Mouse (Mus musculus): Measurements from ENCODE around the gene Nos1ap.

DNA sequence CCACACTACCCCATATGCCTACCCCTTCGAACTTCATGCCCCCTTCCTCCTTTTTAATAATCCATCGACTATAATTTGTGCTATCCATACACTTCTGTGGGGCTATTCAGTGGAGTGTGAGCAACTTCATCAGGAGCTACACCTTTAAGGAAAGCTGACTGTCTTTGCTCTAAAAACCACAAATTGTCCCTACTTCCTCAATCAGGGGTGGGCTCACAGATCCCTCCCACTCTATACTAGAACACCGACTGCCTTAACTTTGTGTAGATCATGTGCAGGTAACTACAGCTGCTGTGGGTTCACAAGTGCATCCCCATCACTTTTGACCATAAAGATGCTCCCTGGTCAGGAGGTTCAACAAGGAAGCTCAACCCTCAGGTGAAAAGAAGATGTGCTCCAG lies 249.7 kb downstream of the Nos1ap start:
- TF ChIP-seq EP300 (IDR thresholded peaks at IDR 0.05) (no peak), CTCF (IDR thresholded peaks at IDR 0.05) (no peak)

All from lung, postnatal 0 days (tissue).